In genomic region chr9:102605162-102605561, GRCm38 (mm10) we compare ENCODE assay signal across 19 mouse cellular contexts.
"Had no signal": no experiment of that assay in that cellular context is flagged by ENCODE, and none has a peak within 500 bp of the region (broad histone marks: within the 10 kb centered on the region; RNA-seq: fewer than 3 reads in every experiment).

No protein-coding gene starts in this region.

- DNase-seq: kidney, adult 8-10 months; kidney, postnatal 10 days; kidney, postnatal 36 days; layer of hippocampus, postnatal 36 days; liver, embryonic 13.5 days; lung, adult 2 months; lung, postnatal 14 days; lung, postnatal 4 days; right cerebral cortex, adult 18-20 months; right cerebral cortex, postnatal 14 days; right cerebral cortex, postnatal 4 days; thymus, adult 2 months; thymus, postnatal 14 days; thymus, postnatal 4 days had no signal

- H3K27ac ChIP-seq: kidney, embryonic 15.5 days; left cerebral cortex, adult 2 months; liver, embryonic 13.5 days; neural tube, embryonic 12.5 days; neural tube, embryonic 15.5 days; stomach, postnatal 0 days had no signal

- H3K27me3 ChIP-seq: kidney, embryonic 15.5 days; liver, embryonic 13.5 days; neural tube, embryonic 12.5 days; neural tube, embryonic 15.5 days had no signal

- H3K4me1 ChIP-seq: kidney, embryonic 15.5 days; liver, embryonic 13.5 days; neural tube, embryonic 12.5 days; neural tube, embryonic 15.5 days had no signal

- H3K9me3 ChIP-seq: kidney, embryonic 15.5 days; liver, embryonic 13.5 days; neural tube, embryonic 12.5 days; neural tube, embryonic 15.5 days had no signal

- H3K4me2 ChIP-seq: kidney, embryonic 15.5 days; liver, embryonic 13.5 days; neural tube, embryonic 12.5 days; neural tube, embryonic 15.5 days had no signal

- H3K4me3 ChIP-seq: kidney, embryonic 15.5 days; left cerebral cortex, adult 2 months; liver, embryonic 13.5 days; neural tube, embryonic 12.5 days; neural tube, embryonic 15.5 days had no signal

- H3K9ac ChIP-seq: kidney, embryonic 15.5 days; liver, embryonic 13.5 days; neural tube, embryonic 12.5 days; neural tube, embryonic 15.5 days had no signal
